Mouse (Mus musculus) spleen, adult 12 weeks (tissue): ENCODE data around the gene Gabbr2.

Experiments
- DNase-seq: peaks from one replicate; pipeline ENCODE4 v3.0.0; 2022; ENCODE audit warnings: low spot score

Gene Gabbr2

GRCm38 (mm10) chr4:46709492-46709891 lies 282.2 kb downstream of the Gabbr2 start:
- no peak for DNase-seq

- no peak for DNase-seq
Measured at GRCm38 (mm10) chr4:46705739-46706138, 285.9 kb downstream of the Gabbr2 start.

GRCm38 (mm10) chr4:46703146-46703545 lies 288.5 kb downstream of the Gabbr2 start:
- DNase-seq: no peak

GRCm38 (mm10) chr4:46700223-46700651 lies 291.4 kb downstream of the Gabbr2 start:
- DNase-seq: no peak

GRCm38 (mm10) chr4:46696467-46696866 lies 295.2 kb downstream of the Gabbr2 start:
- no peak for DNase-seq

DNA sequence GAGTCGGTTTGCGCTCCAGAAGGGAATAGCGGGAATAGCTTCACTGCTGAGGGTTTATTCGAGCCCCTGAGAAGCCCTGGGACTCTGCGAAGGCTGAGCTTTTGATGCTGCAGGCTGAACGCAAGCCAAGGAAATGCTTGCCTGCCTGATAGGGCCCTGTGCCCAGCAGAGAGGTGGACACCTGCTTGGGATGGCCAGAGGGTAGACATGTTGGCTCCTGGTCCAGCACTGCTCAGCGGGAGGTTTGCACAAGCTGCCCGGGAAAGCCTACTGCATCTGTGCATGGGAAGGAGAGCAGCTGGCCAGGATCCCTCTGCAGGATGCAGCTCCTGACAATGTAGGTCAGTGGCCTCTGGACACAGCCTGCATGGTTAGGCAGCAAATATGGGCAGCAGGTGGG lies 301.1 kb downstream of the Gabbr2 start:
- no peak for DNase-seq

- DNase-seq: no peak
Measured at GRCm38 (mm10) chr4:46690023-46690420, 301.7 kb downstream of the Gabbr2 start.

- peak; percentile 30 for DNase-seq
Measured at GRCm38 (mm10) chr4:46689397-46690022, 302.2 kb downstream of the Gabbr2 start.

DNA sequence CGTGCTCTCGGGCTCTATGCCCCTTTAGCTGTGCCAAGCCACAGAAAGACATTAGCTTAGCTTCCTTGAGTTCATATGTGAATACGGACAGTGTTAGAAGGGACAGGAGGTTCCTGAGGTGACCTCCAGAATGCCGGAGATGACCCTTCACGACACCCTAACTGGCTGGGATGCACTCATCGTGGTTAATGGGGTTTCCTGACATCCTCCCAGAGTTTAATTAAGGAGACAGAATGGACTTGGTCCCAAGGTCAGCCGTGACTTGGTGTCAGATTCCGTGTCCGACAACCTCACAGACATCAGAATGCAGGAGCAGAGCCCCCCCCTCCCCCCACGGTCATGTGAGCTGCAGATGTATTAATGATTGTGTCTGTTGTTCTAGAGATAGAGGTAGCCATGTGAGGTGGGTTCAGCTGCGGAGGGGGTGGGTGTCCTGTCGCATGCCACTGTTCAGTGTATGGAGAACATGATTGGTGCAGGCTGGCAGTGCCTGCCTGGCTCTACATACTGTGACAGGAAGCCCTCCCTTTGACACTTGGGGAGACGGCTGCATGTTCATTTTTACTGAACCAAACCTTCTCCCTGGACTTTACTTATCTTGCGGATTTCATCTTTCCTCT lies 303.4 kb downstream of the Gabbr2 start:
- DNase-seq: no peak

GRCm38 (mm10) chr4:46684160-46684559 lies 307.5 kb downstream of the Gabbr2 start:
- no peak for DNase-seq

- no peak for DNase-seq
Measured at GRCm38 (mm10) chr4:46676646-46677045, 315.0 kb downstream of the Gabbr2 start.

DNA sequence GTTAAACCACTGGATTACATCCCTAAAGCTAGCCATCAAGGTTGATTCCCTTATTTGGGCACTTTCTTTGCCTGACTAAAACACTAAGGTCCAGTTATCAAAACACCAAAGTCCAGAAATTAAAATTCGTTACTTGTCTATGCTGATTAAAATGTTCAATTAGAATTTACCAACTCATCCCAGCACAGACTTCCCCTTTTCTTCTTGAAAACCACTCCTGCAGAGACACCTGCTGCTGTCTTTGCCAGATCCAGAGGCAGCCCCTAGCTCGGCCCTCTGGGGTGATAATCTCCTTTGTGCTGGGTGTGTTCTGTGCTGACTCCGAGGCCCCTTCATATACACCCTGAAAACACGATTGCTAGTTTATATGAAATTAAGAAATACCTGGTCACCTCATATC lies 315.7 kb downstream of the Gabbr2 start:
- DNase-seq: no peak

GRCm38 (mm10) chr4:46675272-46675785 lies 316.3 kb downstream of the Gabbr2 start:
- DNase-seq: no peak

- DNase-seq: no peak
Measured at GRCm38 (mm10) chr4:46668620-46669019, 323.1 kb downstream of the Gabbr2 start.

- no peak for DNase-seq
Measured at GRCm38 (mm10) chr4:46666420-46666819, 325.3 kb downstream of the Gabbr2 start.

DNA sequence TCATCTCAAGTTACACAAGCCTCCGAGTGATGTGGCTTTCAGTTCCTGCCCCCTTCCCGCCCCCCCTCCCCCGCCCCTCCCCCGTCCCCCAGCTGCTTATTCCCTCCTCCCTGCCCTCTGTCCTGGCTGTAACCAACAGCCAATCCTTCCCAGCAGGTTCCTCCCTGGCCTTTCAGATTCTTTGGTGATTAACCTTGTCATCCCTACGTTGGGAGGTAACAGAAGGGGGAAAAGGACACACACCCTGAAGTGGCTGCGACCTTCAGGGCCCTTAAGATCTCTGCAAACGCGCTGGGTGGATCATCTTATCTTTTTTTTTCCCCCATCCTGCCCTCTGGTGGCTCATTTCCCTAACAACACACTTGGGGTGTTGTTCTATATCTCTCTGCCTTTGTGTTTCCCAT lies 326.3 kb downstream of the Gabbr2 start:
- DNase-seq: no peak

DNA sequence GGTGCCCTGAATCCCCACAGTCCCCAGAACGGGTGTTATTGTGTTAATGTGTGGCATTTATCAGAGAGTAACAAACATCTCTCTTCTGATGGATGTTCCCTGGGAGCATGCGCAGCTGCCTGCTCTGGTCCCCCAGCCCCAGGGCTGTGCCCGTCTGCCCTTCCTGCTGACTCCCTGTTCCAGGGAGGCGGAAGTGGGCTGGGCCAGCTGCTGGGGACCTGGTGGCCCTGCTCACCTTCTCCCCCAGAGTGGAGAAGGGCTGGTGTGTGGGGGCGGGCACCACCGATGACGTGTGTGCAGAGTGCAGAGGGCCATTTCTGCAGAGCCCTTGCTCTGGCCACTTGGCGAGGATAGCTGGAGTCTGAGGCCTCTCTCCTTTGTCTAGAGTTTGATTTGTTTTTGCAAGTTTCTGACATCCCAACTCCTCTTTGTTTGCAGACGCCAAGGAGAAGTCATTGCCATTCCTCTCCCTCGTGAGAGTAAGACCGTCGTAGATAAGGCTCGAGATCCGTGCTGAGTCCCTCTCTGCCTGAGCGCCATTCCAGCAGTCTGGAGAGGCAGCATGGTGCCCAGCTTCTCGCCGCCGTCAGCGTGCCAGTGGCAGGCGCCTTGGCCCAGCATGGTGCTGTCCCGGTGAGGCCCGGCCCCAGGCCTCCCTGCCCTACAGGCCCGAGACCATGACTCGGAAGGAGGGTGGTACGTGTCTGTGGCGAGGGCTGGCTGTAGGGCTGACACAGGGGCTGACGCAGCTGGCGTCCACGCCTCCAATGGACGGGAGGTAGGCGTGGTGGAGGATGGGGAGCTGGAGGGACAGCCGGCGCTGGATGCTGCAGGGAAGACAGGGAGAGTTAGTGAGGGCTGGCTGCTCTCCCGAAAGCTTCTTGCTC lies 327.3 kb downstream of the Gabbr2 start:
- no peak for DNase-seq

GRCm38 (mm10) chr4:46661433-46661832 lies 330.2 kb downstream of the Gabbr2 start:
- no peak for DNase-seq

- DNase-seq: no peak
Measured at GRCm38 (mm10) chr4:46658946-46659345, 332.7 kb downstream of the Gabbr2 start.

- peak; percentile 36 for DNase-seq
Measured at GRCm38 (mm10) chr4:46657116-46657515, 334.6 kb downstream of the Gabbr2 start.

DNA sequence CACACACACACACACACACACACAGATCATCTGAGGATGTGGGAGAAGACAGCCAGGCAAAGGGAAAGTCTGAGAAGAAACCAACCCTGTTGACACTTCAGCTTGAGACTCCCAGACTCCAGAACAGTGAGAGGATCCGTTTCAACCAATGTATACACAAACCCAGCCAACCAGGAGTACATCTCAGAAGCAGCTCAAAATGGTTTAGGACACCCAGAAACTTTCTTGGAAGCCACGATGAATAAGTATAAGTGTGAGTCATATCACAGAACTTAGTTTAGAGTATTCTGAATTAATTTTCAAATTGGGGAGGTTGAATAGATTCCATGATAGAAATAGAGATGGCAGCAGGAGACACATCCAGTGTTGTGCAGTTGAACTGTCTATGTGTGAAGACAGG lies 335.7 kb downstream of the Gabbr2 start:
- no peak for DNase-seq

DNA sequence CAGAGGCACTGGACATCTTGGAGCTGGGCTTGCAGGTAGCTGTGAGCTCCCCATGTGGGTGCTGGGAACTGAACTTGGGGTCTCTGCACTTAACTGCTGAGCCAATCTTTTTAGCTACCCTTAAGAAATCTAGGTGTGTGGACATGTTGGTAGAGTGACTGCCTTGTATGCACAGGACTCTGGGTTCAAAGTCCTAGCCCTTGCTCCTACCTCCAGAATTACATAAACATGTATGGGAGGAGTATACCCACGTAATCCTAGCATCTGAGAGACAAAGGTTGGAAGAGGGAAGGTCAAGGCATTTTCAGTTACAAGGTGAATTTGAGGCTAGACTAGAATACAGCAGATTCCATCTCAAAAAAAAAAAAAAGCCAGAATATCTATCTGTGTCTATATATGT lies 336.4 kb downstream of the Gabbr2 start:
- DNase-seq: no peak
